Mouse (Mus musculus) ES-Bruce4 (cell line): ENCODE results near the gene Ilvbl. TPM values are rescaled to one million over a fixed set of nuclear protein-coding genes. Genes with fewer than 3 reads are reported as not detected.

Experiments
- H3K27ac ChIP-seq: 2 replicates; pipeline ENCODE4 v1.5.1; 2012; ENCODE audit warnings: low read length, inconsistent platforms; ENCODE audit not compliant: insufficient read depth
- H3K27me3 ChIP-seq: 2 replicates; pipeline ENCODE4 v1.6.1; 2012; ENCODE audit warnings: mild to moderate bottlenecking, low read length, inconsistent platforms; ENCODE audit not compliant: control insufficient read depth, poor library complexity, insufficient read depth, severe bottlenecking
- H3K36me3 ChIP-seq: 2 replicates; pipeline ENCODE4 v1.6.1; 2012; ENCODE audit warnings: inconsistent platforms, mild to moderate bottlenecking, low read length, moderate library complexity; ENCODE audit not compliant: control insufficient read depth, poor library complexity, insufficient read depth, severe bottlenecking
- H3K4me1 ChIP-seq: one replicate; pipeline ENCODE4 v1.8.1; 2011; ENCODE audit warnings: low read length; ENCODE audit not compliant: control insufficient read depth, insufficient read depth
- H3K4me3 ChIP-seq: 2 replicates; pipeline ENCODE4 v1.5.1; 2011; ENCODE audit warnings: low read depth, mild to moderate bottlenecking, low read length
- H3K9ac ChIP-seq: 2 replicates; pipeline ENCODE4 v1.6.1; 2012; ENCODE audit warnings: low read depth, mild to moderate bottlenecking, inconsistent platforms; ENCODE audit not compliant: poor library complexity, severe bottlenecking
- H3K9me3 ChIP-seq: replicated peaks from 2 replicates; pipeline ENCODE4 v1.6.1; 2012; ENCODE audit warnings: mild to moderate bottlenecking, low read length, inconsistent platforms; ENCODE audit not compliant: control insufficient read depth, poor library complexity, insufficient read depth, severe bottlenecking
- CTCF ChIP-seq: IDR thresholded peaks from one replicate; pipeline ENCODE4 v1.8.1; 2011; ENCODE audit warnings: low read depth, low read length
- EP300 ChIP-seq: IDR thresholded peaks from 2 replicates; pipeline ENCODE4 v1.6.1; 2011; ENCODE audit warnings: low read depth, low read length; ENCODE audit not compliant: insufficient read depth
- POLR2A ChIP-seq: IDR thresholded peaks from one replicate; pipeline ENCODE4 v1.8.1; 2011; ENCODE audit warnings: low read length; ENCODE audit not compliant: insufficient read depth
- polyA plus RNA-seq: library from polyadenylated mRNA; stranded (reverse); fragments of >200 nt; gene quantifications from 2 replicates; pipeline ENCODE4 v1.2.4, GENCODE M21; 2011; ENCODE audit warnings: low read depth; ENCODE audit not compliant: missing spikeins, insufficient read depth, insufficient read length

Ilvbl gene
- polyA plus RNA-seq, 1 experiment = 16.7 TPM

DNA sequence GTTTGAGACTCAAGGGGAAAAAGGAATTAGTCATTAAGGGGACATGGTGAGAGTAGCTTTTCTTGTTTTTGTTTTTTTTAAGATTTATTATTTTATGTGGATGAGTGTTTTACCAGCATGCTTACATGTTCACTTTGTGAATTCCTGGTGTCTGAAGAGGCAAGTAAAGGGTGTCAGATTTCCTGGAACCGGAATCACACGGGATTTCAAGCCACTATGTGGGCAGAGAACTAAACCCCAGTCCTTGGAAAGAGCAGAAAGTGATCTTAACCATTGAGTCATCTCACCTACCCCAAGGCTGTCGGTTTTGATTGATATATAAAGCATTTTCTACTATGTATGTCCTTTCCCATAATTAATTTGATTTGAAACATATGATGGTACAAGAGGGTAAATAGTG, 4.5 kb upstream of the Ilvbl start:
- no peaks in the 10 kb centered on the region for H3K27me3 ChIP-seq
- H3K4me3 ChIP-seq = no peak overlapping the region
- no peaks in the 10 kb centered on the region for H3K9me3 ChIP-seq
- TF ChIP-seq CTCF = no peak
- no peak for TF ChIP-seq EP300
- no peak for TF ChIP-seq POLR2A
- H3K36me3 ChIP-seq = no peaks in the 10 kb centered on the region
- H3K4me1 ChIP-seq = no peaks in the 10 kb centered on the region
- no peak overlapping the region for H3K27ac ChIP-seq
- H3K9ac ChIP-seq = no peak overlapping the region

DNA sequence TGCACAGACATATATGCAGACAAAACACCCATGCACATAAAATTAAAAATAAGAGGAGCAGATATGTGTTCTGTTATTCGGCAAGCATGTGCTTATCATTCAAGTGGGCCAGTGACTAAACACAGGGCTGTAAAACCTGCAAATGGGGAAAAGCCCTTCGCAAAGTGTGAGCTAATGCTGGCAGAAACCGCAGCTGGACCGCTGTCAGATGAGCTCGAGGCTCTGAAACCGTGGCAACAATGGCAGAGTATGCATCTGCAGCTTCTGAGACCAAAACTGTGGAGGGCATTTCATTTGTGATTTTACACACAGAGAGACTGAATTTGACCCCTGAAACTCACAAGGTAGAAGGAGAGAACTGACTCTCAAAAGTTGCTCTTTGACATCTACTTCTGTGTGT, 3.7 kb upstream of the Ilvbl start:
- Histone ChIP-seq H3K36me3 (no peaks in the 10 kb centered on the region), H3K27me3 (no peaks in the 10 kb centered on the region), H3K27ac (no peak overlapping the region), H3K4me3 (no peak overlapping the region), H3K9me3 (no peaks in the 10 kb centered on the region), H3K9ac (no peak overlapping the region), H3K4me1 (no peaks in the 10 kb centered on the region)
- TF ChIP-seq EP300 (no peak), POLR2A (no peak), CTCF (no peak)

DNA sequence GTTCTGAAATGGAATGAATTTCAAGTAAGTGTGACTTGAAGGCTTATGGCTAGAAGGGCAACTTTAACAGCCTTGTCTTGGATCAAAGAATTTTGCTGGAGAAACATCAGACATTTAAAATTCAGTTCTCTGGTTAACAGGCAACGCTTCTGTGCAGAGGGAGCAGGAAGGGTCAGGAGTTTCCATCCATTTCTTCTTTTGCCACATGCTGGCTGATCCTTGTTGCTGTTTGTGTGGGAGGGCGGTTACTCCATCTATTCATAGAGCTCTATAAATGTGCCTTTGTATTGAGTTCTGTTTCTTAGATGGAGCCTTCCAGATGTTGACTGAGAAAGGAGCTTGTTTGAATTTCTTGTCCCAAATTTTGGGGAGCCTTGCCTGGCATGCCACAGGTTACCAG, 3.2 kb upstream of the Ilvbl start:
- TF ChIP-seq EP300 = no peak
- no peak for TF ChIP-seq CTCF
- TF ChIP-seq POLR2A = no peak
- H3K9ac ChIP-seq = no peak overlapping the region
- no peak overlapping the region for H3K27ac ChIP-seq
- H3K4me1 ChIP-seq = no peaks in the 10 kb centered on the region
- H3K9me3 ChIP-seq = no peaks in the 10 kb centered on the region
- no peaks in the 10 kb centered on the region for H3K36me3 ChIP-seq
- no peaks in the 10 kb centered on the region for H3K27me3 ChIP-seq
- no peak overlapping the region for H3K4me3 ChIP-seq

DNA sequence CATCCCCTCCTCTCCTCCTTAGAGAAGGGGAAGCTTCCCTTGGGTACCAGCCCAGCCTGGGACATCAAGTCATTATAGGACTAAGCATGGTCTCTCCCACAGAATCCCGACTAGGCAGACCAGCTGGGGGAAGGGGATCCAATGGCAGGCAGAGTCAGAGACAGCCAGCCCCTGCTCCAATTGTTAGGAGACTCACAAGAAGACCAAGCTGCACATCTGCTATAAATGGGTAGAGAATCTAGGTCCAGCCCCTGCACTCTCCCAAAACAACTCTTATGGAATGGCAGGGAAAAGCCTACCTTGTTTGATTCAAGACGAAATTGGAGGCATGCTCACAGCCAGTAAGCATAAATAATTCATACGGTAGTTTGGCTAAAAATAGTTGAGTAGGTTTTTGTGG, 920 bp upstream of the Ilvbl start:
- H3K4me1 ChIP-seq = no peaks in the 10 kb centered on the region
- H3K9ac ChIP-seq = no peak overlapping the region
- H3K36me3 ChIP-seq = no peaks in the 10 kb centered on the region
- no peaks in the 10 kb centered on the region for H3K9me3 ChIP-seq
- H3K27me3 ChIP-seq = no peaks in the 10 kb centered on the region
- H3K27ac ChIP-seq = no peak overlapping the region
- no peak overlapping the region for H3K4me3 ChIP-seq
- TF ChIP-seq CTCF = no peak
- TF ChIP-seq POLR2A = no peak
- no peak for TF ChIP-seq EP300

DNA sequence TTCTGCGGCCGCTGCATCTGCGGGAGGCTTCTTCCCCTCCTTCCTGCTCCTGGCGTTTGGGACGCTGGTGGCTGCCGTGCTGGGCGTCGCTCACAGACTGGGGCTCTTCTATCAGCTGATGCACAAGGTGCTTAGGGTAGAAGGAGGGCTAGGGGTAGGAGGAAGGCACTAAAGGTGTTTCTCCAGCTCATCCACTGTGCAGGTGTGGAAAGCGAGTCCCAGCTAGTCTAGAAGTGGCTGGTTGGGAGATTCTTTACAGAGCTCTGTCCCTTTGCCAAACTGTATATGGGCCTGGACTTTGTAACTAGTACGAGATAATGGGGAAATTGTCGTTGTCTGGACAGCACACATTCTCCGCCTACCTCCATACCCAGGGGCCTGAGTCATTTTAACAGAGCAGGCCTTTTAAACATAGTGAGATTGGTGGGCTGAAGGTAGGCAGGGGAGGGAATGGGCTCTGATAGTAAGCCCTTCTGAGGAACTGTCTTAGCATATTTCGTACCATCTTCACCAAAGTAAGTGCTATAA, 1.0 kb downstream of the Ilvbl start:
- H3K4me3 ChIP-seq = peak overlapping the region; percentile 90
- TF ChIP-seq EP300 (no peak), POLR2A (no peak), CTCF (no peak)
- no peaks in the 10 kb centered on the region for H3K4me1 ChIP-seq
- H3K9me3 ChIP-seq = no peaks in the 10 kb centered on the region
- H3K36me3 ChIP-seq = no peaks in the 10 kb centered on the region
- H3K27ac ChIP-seq = no peak overlapping the region
- peak overlapping the region; percentile 55 for H3K9ac ChIP-seq
- H3K27me3 ChIP-seq = no peaks in the 10 kb centered on the region

DNA sequence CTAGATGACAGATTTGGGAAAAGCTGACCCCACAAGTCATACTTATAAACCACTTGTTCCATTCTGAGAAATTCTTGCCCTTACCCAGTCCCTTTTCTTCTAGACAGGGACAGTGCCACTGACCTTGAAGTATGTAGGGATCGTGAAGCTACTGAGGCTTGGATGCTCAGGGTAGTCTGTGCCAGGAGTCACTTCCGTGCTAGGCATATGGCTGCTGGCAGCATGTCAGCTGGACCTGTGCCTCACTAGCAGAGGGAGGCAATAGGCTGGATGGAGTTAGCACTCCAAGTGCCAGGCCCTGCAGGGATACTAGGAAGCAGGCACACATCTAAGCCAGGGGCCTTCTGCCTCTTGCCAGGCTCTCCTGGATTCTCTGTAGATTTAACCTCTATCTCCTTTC, 1.5 kb downstream of the Ilvbl start:
- Histone ChIP-seq H3K9ac (no peak overlapping the region), H3K4me1 (no peaks in the 10 kb centered on the region), H3K36me3 (no peaks in the 10 kb centered on the region), H3K4me3 (no peak overlapping the region), H3K27me3 (no peaks in the 10 kb centered on the region), H3K9me3 (no peaks in the 10 kb centered on the region), H3K27ac (no peak overlapping the region)
- no peak for TF ChIP-seq CTCF
- TF ChIP-seq EP300 = no peak
- TF ChIP-seq POLR2A = no peak
